Mouse (Mus musculus) spleen, adult 2 months (tissue): Measurements from ENCODE around the gene Olfr867.

Experiments used
- CTCF ChIP-seq: fragments of 200-500 bp; IDR thresholded peaks from 2 replicates; pipeline ENCODE4 v1.5.1; 2011; ENCODE audit warnings: mild to moderate bottlenecking, inconsistent platforms; ENCODE audit not compliant: insufficient read depth, insufficient read length, insufficient replicate concordance; ENCODE audit errors: extremely low read depth
- POLR2A ChIP-seq: fragments of 200-500 bp; IDR thresholded peaks from 2 replicates; pipeline ENCODE4 v1.6.1; 2011; ENCODE audit warnings: low read depth, low read length, inconsistent platforms

DNA sequence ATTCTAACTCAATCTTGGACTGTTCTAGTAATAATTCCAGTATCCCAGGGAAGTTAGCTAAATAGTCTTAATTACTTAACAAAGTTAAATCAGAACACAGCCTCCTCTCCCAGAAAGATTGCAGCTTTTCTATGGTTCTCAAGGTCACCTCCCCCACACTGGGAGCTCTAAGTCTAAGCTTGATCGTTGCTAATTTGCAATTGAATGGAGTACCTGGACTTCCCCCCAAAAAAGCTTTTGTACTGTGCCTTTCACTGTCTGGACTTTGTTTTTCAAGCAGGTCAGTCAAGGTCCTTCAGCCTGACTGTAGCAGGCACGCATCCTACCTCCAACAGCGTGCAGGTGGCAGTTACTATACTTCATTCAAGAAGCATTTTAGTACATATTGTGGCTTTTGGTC is 12.9 kb upstream of the Olfr867 start:
- no peak for TF ChIP-seq POLR2A
- no peak for TF ChIP-seq CTCF
